Mouse (Mus musculus) bone marrow, adult 2 months (tissue): ENCODE results near the gene Ntn4.

Experiments
- CTCF ChIP-seq: fragments of 200-500 bp; IDR thresholded peaks from 2 replicates; pipeline ENCODE4 v1.5.1; 2011; ENCODE audit warnings: low read length, control low read depth; ENCODE audit not compliant: control insufficient read depth, insufficient read depth
- POLR2A ChIP-seq: fragments of 200-500 bp; IDR thresholded peaks from 2 replicates; pipeline ENCODE4 v1.6.1; 2011; ENCODE audit warnings: low read depth, mild to moderate bottlenecking, control low read depth, low read length, borderline replicate concordance; ENCODE audit not compliant: control insufficient read depth

GRCm38 (mm10) chr10:93742598-93742997 lies 102.1 kb downstream of the Ntn4 start:
- TF ChIP-seq POLR2A: no peak
- TF ChIP-seq CTCF: no peak
